Mouse (Mus musculus): ENCODE results near the gene Zfp981. TPM values are rescaled to one million over a fixed set of nuclear protein-coding genes. Genes with fewer than 3 reads are reported as not detected.

Zfp981 gene
- polyA plus RNA-seq, 1 experiment from 2014 or later: 0.11 TPM

Other genes with a start within 250 kb of the Zfp981 start
- gene Zfp992, start 53.0 kb upstream of the Zfp981 start, polyA plus RNA-seq (2016; fragmentation: Nextera tagmentation; extraction: Ambion mirVana): 4.3 and 5.0 TPM in 2 replicates
- 3.5 and 3.6 TPM in 2 replicates for gene Zfp993, start 108.9 kb downstream of the Zfp981 start, polyA plus RNA-seq (2016; fragmentation: Nextera tagmentation; extraction: Ambion mirVana)

Data from embryonic facial prominence, embryonic 10.5 days (tissue).